Mouse (Mus musculus): ENCODE data around the gene Trp53rka.

Gene Trp53rka

GRCm38 (mm10) chr2:165485826-165486225, 7.3 kb downstream of the Trp53rka start:
- DNase-seq (ENCODE audit: low spot score in 2 of 2), result no peak

GRCm38 (mm10) chr2:165484152-165484551, 9.0 kb downstream of the Trp53rka start:
- DNase-seq (ENCODE audit: low spot score in 2 of 2), result no peak

GRCm38 (mm10) chr2:165482003-165482402, 11.1 kb downstream of the Trp53rka start:
- no peak for DNase-seq (ENCODE audit: low spot score in 2 of 2)

- DNase-seq (ENCODE audit: low spot score in 2 of 2), result no peak
Observed at GRCm38 (mm10) chr2:165475850-165476249, 17.3 kb downstream of the Trp53rka start.

- DNase-seq (ENCODE audit: low spot score in 2 of 2), result no peak
Observed at GRCm38 (mm10) chr2:165475412-165475811, 17.7 kb downstream of the Trp53rka start.

- DNase-seq (ENCODE audit: low spot score in 2 of 2), result no peak
Observed at GRCm38 (mm10) chr2:165473003-165473402, 20.1 kb downstream of the Trp53rka start, which contains the start of gene Slc13a3. Gene Slc13a3, minus strand, starts transcription at chr2:165473230.

GRCm38 (mm10) chr2:165471943-165472342, 21.2 kb downstream of the Trp53rka start:
- no peak for DNase-seq (ENCODE audit: low spot score in 2 of 2)

GRCm38 (mm10) chr2:165470167-165470566, 23.0 kb downstream of the Trp53rka start:
- DNase-seq (ENCODE audit: low spot score in 2 of 2), result no peak

- DNase-seq (ENCODE audit: low spot score in 2 of 2), result no peak
Observed at GRCm38 (mm10) chr2:165467824-165468452, 25.2 kb downstream of the Trp53rka start.

GRCm38 (mm10) chr2:165459663-165460062, 33.5 kb downstream of the Trp53rka start:
- no peak for DNase-seq (ENCODE audit: low spot score in 2 of 2)

GRCm38 (mm10) chr2:165458189-165458588, 34.9 kb downstream of the Trp53rka start:
- no peak for DNase-seq (ENCODE audit: low spot score in 2 of 2)

GRCm38 (mm10) chr2:165456710-165457109, 36.4 kb downstream of the Trp53rka start:
- no peak for DNase-seq (ENCODE audit: low spot score in 2 of 2)

- no peak for DNase-seq (ENCODE audit: low spot score in 2 of 2)
Observed at GRCm38 (mm10) chr2:165452730-165453693, 40.1 kb downstream of the Trp53rka start.

- no peak for DNase-seq (ENCODE audit: low spot score in 2 of 2)
Observed at GRCm38 (mm10) chr2:165448475-165448874, 44.6 kb downstream of the Trp53rka start.

- DNase-seq (ENCODE audit: low spot score in 2 of 2), result no peak
Observed at GRCm38 (mm10) chr2:165444861-165445260, 48.3 kb downstream of the Trp53rka start.

GRCm38 (mm10) chr2:165442981-165443380, 50.1 kb downstream of the Trp53rka start:
- DNase-seq (ENCODE audit: low spot score in 2 of 2), result no peak

GRCm38 (mm10) chr2:165441613-165442012, 51.5 kb downstream of the Trp53rka start:
- no peak for DNase-seq (ENCODE audit: low spot score in 2 of 2)

Data from right cerebral cortex, postnatal 36 days (tissue).